ENCODE assay signal across 23 mouse cellular contexts in genomic region chr17:30445805-30446441, GRCm38 (mm10).
DNase-seq lines count a peak whose midpoint lies in the region; ATAC-seq and TF ChIP-seq lines count a peak whose summit lies in the region.
"Had no signal": no experiment of that assay in that cellular context is flagged by ENCODE, and none has a peak within 500 bp of the region (broad histone marks: within the 10 kb centered on the region; RNA-seq: fewer than 3 reads in every experiment).

No protein-coding gene starts in this region.

- peaks cover 35% of the 10 kb centered on the region for H3K4me1 ChIP-seq in heart, embryonic 10.5 days
- H3K4me1 ChIP-seq in heart, embryonic 16.5 days (ENCODE audit: control insufficient read depth, insufficient read depth, low read length), result peaks cover 15% of the 10 kb centered on the region
- H3K4me1 ChIP-seq in midbrain, embryonic 10.5 days, result peaks cover 7% of the 10 kb centered on the region; the same call in 1 of the 2 replicates
- H3K4me1 ChIP-seq: embryonic facial prominence, embryonic 15.5 days; forebrain, embryonic 10.5 days had no signal

- H3K4me3 ChIP-seq in heart, embryonic 10.5 days, result no peak overlapping the region
- no peak overlapping the region for H3K4me3 ChIP-seq in layer of hippocampus, adult 2 months
- H3K4me3 ChIP-seq in heart, embryonic 16.5 days (ENCODE audit: low read length), result no peak overlapping the region
- no peak overlapping the region for H3K4me3 ChIP-seq in midbrain, embryonic 10.5 days
- H3K4me3 ChIP-seq: embryonic facial prominence, embryonic 15.5 days; erythroblast, embryonic 14.5 days; forebrain, embryonic 10.5 days; hindbrain, embryonic 12.5 days had no signal

- H3K9me3 ChIP-seq in heart, embryonic 10.5 days, result no peaks in the 10 kb centered on the region
- H3K9me3 ChIP-seq in heart, embryonic 16.5 days (replicated peaks; ENCODE audit: control insufficient read depth, low read length), result 0 out of 2 replicates have a peak, but pooled peaks cover 4% of the 10 kb centered on the region
- H3K9me3 ChIP-seq in midbrain, embryonic 10.5 days (replicated peaks), result no peaks in the 10 kb centered on the region
- H3K9me3 ChIP-seq: embryonic facial prominence, embryonic 15.5 days; forebrain, embryonic 10.5 days; G1E had no signal

- H3K36me3 ChIP-seq in heart, embryonic 10.5 days, result peaks cover 6% of the 10 kb centered on the region
- 0 out of 2 replicates have a peak, but pooled peaks cover 8% of the 10 kb centered on the region for H3K36me3 ChIP-seq in heart, embryonic 16.5 days (ENCODE audit: control insufficient read depth, insufficient read depth)
- peaks cover 8% of the 10 kb centered on the region; the same call in 1 of the 2 replicates for H3K36me3 ChIP-seq in midbrain, embryonic 10.5 days
- H3K36me3 ChIP-seq: embryonic facial prominence, embryonic 15.5 days had no signal

- H3K9ac ChIP-seq in heart, embryonic 16.5 days (ENCODE audit: low read length), result no peak overlapping the region
- H3K9ac ChIP-seq: embryonic facial prominence, embryonic 15.5 days; hindbrain, embryonic 12.5 days had no signal

- H3K27me3 ChIP-seq in heart, embryonic 10.5 days (ENCODE audit: insufficient read depth, poor library complexity, severe bottlenecking), result no peaks in the 10 kb centered on the region
- H3K27me3 ChIP-seq in heart, embryonic 16.5 days (ENCODE audit: control insufficient read depth, insufficient read depth, low read length), result no peaks in the 10 kb centered on the region
- H3K27me3 ChIP-seq in midbrain, embryonic 10.5 days (ENCODE audit: low read depth, poor library complexity, severe bottlenecking), result no peaks in the 10 kb centered on the region
- H3K27me3 ChIP-seq: embryonic facial prominence, embryonic 15.5 days; hindbrain, embryonic 12.5 days had no signal

- H3K27ac ChIP-seq in heart, embryonic 10.5 days, result no peak overlapping the region
- peak overlapping the region; percentile 4; the same call in 1 of the 2 replicates for H3K27ac ChIP-seq in layer of hippocampus, adult 2 months
- H3K27ac ChIP-seq in heart, embryonic 16.5 days (ENCODE audit: low read length), result peak overlapping the region; percentile 37
- no peak overlapping the region for H3K27ac ChIP-seq in midbrain, embryonic 10.5 days (replicated peaks)
- H3K27ac ChIP-seq: embryonic facial prominence, embryonic 15.5 days; forebrain, embryonic 10.5 days; hindbrain, embryonic 12.5 days had no signal

- peak; percentile 41; the same call in 1 of the 2 replicates for ATAC-seq in heart, embryonic 16.5 days (replicated peaks; ENCODE audit: extremely low read depth, insufficient read depth, low FRiP score)
- ATAC-seq: CD4-positive, CD25-positive, alpha-beta regulatory T cell, adult 4 months; forebrain, embryonic 14.5 days; hindbrain, embryonic 16.5 days; inflammation-experienced regulatory T-cells, adult 6 months; intestine, postnatal 0 days had no signal

- no peak overlapping the region for H3K4me2 ChIP-seq in heart, embryonic 16.5 days (ENCODE audit: low read depth, low read length)
- H3K4me2 ChIP-seq: embryonic facial prominence, embryonic 15.5 days; hindbrain, embryonic 12.5 days had no signal

- TF ChIP-seq CTCF in layer of hippocampus, adult 2 months (conservative IDR thresholded peaks at IDR 0.05), result peak; percentile 44

- 47% methylated on average over 3 of the region's 3 CpGs for WGBS in heart, embryonic 10.5 days
- 35% methylated on average over 3 of the region's 3 CpGs for WGBS in heart, embryonic 16.5 days
- WGBS in midbrain, embryonic 10.5 days, result 91% methylated on average over 3 of the region's 3 CpGs

- DNase-seq in heart, adult 11 months, result peak; percentile 94
- DNase-seq in heart, embryonic 10.5 days (ENCODE audit: low spot score), result no peak
- DNase-seq in layer of hippocampus, adult 2 months (ENCODE audit: low spot score in 2 of 2), result no peak
- DNase-seq in layer of hippocampus, postnatal 14 days (ENCODE audit: low spot score in 2 of 2), result no peak
- DNase-seq in midbrain, embryonic 10.5 days (ENCODE audit: low spot score), result no peak
- DNase-seq in urinary bladder, adult 18-20 months (ENCODE audit: low spot score in 2 of 2), result no peak
- DNase-seq: adrenal gland, postnatal 10 days; B cell, adult 2 months; cerebellum, adult 11 months; cerebellum, adult 8-10 months; cerebellum, postnatal 14 days; embryo, embryonic 11 days had no signal

Comparison
In these comparisons a context has a peak if more than half of its experiments do, and no peak if none do; other contexts are left out.
1. H3K27ac ChIP-seq: peak in layer of hippocampus, adult 2 months (single experiment) and heart, embryonic 16.5 days (single experiment); none in heart, embryonic 10.5 days (single experiment) and midbrain, embryonic 10.5 days (single experiment).